16 mouse cellular contexts compared by ENCODE assay signal in the genomic region with DNA sequence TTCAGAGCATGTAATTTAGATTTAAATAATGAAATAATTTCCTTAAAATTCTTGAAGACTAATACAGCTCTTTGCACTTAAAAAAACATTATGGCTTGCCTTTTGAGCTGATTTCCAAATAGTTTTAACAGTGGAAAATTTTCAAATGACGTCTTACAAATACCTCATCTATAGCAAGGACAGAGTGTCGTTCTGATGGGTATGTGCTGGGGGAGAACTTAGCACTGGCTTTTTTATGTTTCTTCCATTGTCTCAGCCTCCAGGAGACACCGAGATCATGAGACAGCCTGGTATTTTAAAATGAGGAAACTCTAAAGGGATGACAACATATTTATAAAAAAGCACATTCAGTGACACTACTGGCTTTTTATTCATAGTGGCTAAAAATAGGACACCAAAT.
"Had no signal": no experiment of that assay in that cellular context is flagged by ENCODE, and none has a peak within 500 bp of the region (broad histone marks: within the 10 kb centered on the region; RNA-seq: fewer than 3 reads in every experiment).

No protein-coding gene starts in this region.

- H3K36me3 ChIP-seq: neural tube, embryonic 13.5 days; neural tube, embryonic 15.5 days; stomach, embryonic 15.5 days had no signal

- H3K9me3 ChIP-seq: neural tube, embryonic 13.5 days; neural tube, embryonic 15.5 days; stomach, embryonic 15.5 days had no signal

- H3K27me3 ChIP-seq: neural tube, embryonic 13.5 days; neural tube, embryonic 15.5 days; stomach, embryonic 15.5 days had no signal

- H3K27ac ChIP-seq: neural tube, embryonic 13.5 days; neural tube, embryonic 15.5 days; stomach, embryonic 15.5 days; stomach, postnatal 0 days had no signal

- H3K4me2 ChIP-seq: neural tube, embryonic 13.5 days; neural tube, embryonic 15.5 days; stomach, embryonic 15.5 days had no signal

- H3K4me1 ChIP-seq: neural tube, embryonic 13.5 days; neural tube, embryonic 15.5 days; stomach, embryonic 15.5 days had no signal

- DNase-seq: retina, postnatal 1 day; right cerebral cortex, adult 18-20 months; right cerebral cortex, postnatal 14 days; right cerebral cortex, postnatal 25 days; right cerebral cortex, postnatal 4 days; spleen, adult 18-20 months; thymus, adult 18-20 months; thymus, adult 2 months; thymus, postnatal 14 days; thymus, postnatal 25 days; thymus, postnatal 36 days; thymus, postnatal 4 days had no signal

- H3K9ac ChIP-seq: neural tube, embryonic 13.5 days; neural tube, embryonic 15.5 days; stomach, embryonic 15.5 days had no signal

- H3K4me3 ChIP-seq: neural tube, embryonic 13.5 days; neural tube, embryonic 15.5 days; stomach, embryonic 15.5 days had no signal
